9 mouse cellular contexts compared by ENCODE assay signal in genomic region chr17:56018347-56019131, GRCm38 (mm10). TPM values are rescaled to one million over a fixed set of nuclear protein-coding genes. Genes with fewer than 3 reads are reported as not detected.
DNase-seq lines count a peak whose midpoint lies in the region; ATAC-seq and TF ChIP-seq lines count a peak whose summit lies in the region.
"Had no signal": no experiment of that assay in that cellular context is flagged by ENCODE, and none has a peak within 500 bp of the region (broad histone marks: within the 10 kb centered on the region; RNA-seq: fewer than 3 reads in every experiment).

No protein-coding gene starts in this region.

- peaks cover 35% of the 10 kb centered on the region for H3K4me1 ChIP-seq in heart, embryonic 15.5 days (replicated peaks)
- H3K4me1 ChIP-seq in G1E (ENCODE audit: insufficient read depth, low read depth, low read length): peaks cover 38% of the 10 kb centered on the region
- peaks cover 3% of the 10 kb centered on the region; the same call in 1 of the 2 replicates for H3K4me1 ChIP-seq in hindbrain, postnatal 0 days (ENCODE audit: insufficient read depth, low read length)
- H3K4me1 ChIP-seq in liver, adult 2 months (ENCODE audit: control insufficient read depth, insufficient read depth, low read length): peaks cover 9% of the 10 kb centered on the region; the same call in 1 of the 2 replicates
- H3K4me1 ChIP-seq in neural tube, embryonic 15.5 days: peaks cover 30% of the 10 kb centered on the region

- peak; percentile 30; the same call in 1 of the 2 replicates for ATAC-seq in heart, embryonic 15.5 days (replicated peaks; ENCODE audit: insufficient number of reproducible peaks, insufficient read depth, low FRiP score, low read depth)
- peak; percentile 43; the same call in 1 of the 2 replicates for ATAC-seq in G1E (ENCODE audit: extremely low read depth, insufficient number of reproducible peaks, low FRiP score, poor library complexity, severe bottlenecking)
- ATAC-seq in hindbrain, postnatal 0 days: peak; percentile 65
- ATAC-seq in neural tube, embryonic 15.5 days (ENCODE audit: low FRiP score): peak; percentile 37
- ATAC-seq in erythroid progenitor cell, adult 5-6 weeks (replicated peaks; ENCODE audit: low FRiP score, poor library complexity, severe bottlenecking): no peak

- no peak overlapping the region for H3K9ac ChIP-seq in heart, embryonic 15.5 days
- no peak overlapping the region for H3K9ac ChIP-seq in hindbrain, postnatal 0 days (replicated peaks; ENCODE audit: low read length)
- H3K9ac ChIP-seq in liver, adult 2 months (ENCODE audit: low read depth, low read length): no peak overlapping the region
- no peak overlapping the region for H3K9ac ChIP-seq in neural tube, embryonic 15.5 days (replicated peaks)
- H3K9ac ChIP-seq: limb, embryonic 15.5 days had no signal

- peaks cover 13% of the 10 kb centered on the region; the same call in 1 of the 2 replicates for H3K79me2 ChIP-seq in liver, adult 2 months (ENCODE audit: control insufficient read depth, insufficient read depth, low read length)

- peaks cover 58% of the 10 kb centered on the region for H3K36me3 ChIP-seq in heart, embryonic 15.5 days
- peaks cover 94% of the 10 kb centered on the region for H3K36me3 ChIP-seq in G1E (replicated peaks)
- peaks cover 46% of the 10 kb centered on the region for H3K36me3 ChIP-seq in hindbrain, postnatal 0 days (ENCODE audit: insufficient read depth, low read length)
- peaks cover 4% of the 10 kb centered on the region; the same call in 1 of the 2 replicates for H3K36me3 ChIP-seq in liver, adult 2 months (ENCODE audit: control insufficient read depth, insufficient read depth, low read length)
- H3K36me3 ChIP-seq in neural tube, embryonic 15.5 days: peaks cover 60% of the 10 kb centered on the region

- no peak overlapping the region for H3K27ac ChIP-seq in heart, embryonic 15.5 days
- H3K27ac ChIP-seq in hindbrain, postnatal 0 days: peak overlapping the region; percentile 64
- H3K27ac ChIP-seq in liver, adult 2 months (replicated peaks; ENCODE audit: insufficient read depth, low read depth, low read length): no peak overlapping the region
- H3K27ac ChIP-seq in neural tube, embryonic 15.5 days (replicated peaks): peak overlapping the region; percentile 54; the same call in 1 of the 2 replicates
- H3K27ac ChIP-seq: limb, embryonic 15.5 days had no signal

- no peak overlapping the region for H3K4me2 ChIP-seq in heart, embryonic 15.5 days
- H3K4me2 ChIP-seq in hindbrain, postnatal 0 days (ENCODE audit: low read depth, low read length): no peak overlapping the region
- H3K4me2 ChIP-seq in neural tube, embryonic 15.5 days: no peak overlapping the region
- H3K4me2 ChIP-seq: limb, embryonic 15.5 days had no signal

- 68% methylated on average over 20 of the region's 20 CpGs for WGBS in heart, embryonic 15.5 days
- 69% methylated on average over 20 of the region's 20 CpGs for WGBS in hindbrain, postnatal 0 days
- 70% methylated on average over 20 of the region's 20 CpGs for WGBS in liver, adult 2 months
- 72% methylated on average over 20 of the region's 20 CpGs for WGBS in neural tube, embryonic 15.5 days

- no peak for DNase-seq in heart, adult 18-20 months
- DNase-seq in G1E (ENCODE audit: low spot score): no peak
- peak; percentile 86 to 91 for DNase-seq in cerebellum, postnatal 25 days
- peak; percentile 73 for DNase-seq in hindbrain, postnatal 0 days (ENCODE audit: low spot score)
- DNase-seq in liver, adult 2 months (ENCODE audit: extremely low read depth, low read depth, low spot score): peak; percentile 46

- H3K27me3 ChIP-seq in heart, embryonic 15.5 days: no peaks in the 10 kb centered on the region
- H3K27me3 ChIP-seq in G1E (ENCODE audit: insufficient read depth, low read length): no peaks in the 10 kb centered on the region
- no peaks in the 10 kb centered on the region for H3K27me3 ChIP-seq in hindbrain, postnatal 0 days (ENCODE audit: insufficient read depth, low read length)
- H3K27me3 ChIP-seq in liver, adult 2 months (ENCODE audit: control insufficient read depth, insufficient read depth, low read length): no peaks in the 10 kb centered on the region
- H3K27me3 ChIP-seq in neural tube, embryonic 15.5 days (replicated peaks): no peaks in the 10 kb centered on the region
- H3K27me3 ChIP-seq: limb, embryonic 15.5 days had no signal

- H3K4me3 ChIP-seq in heart, embryonic 15.5 days: no peak overlapping the region
- H3K4me3 ChIP-seq in G1E (ENCODE audit: low read depth, low read length): no peak overlapping the region
- no peak overlapping the region for H3K4me3 ChIP-seq in hindbrain, postnatal 0 days (ENCODE audit: low read length)
- no peak overlapping the region for H3K4me3 ChIP-seq in liver, adult 2 months (ENCODE audit: insufficient read depth, low read depth, low read length)
- H3K4me3 ChIP-seq in neural tube, embryonic 15.5 days (replicated peaks): no peak overlapping the region
- H3K4me3 ChIP-seq: limb, embryonic 15.5 days had no signal

- H3K9me3 ChIP-seq in heart, embryonic 15.5 days (replicated peaks): no peaks in the 10 kb centered on the region
- H3K9me3 ChIP-seq in G1E (replicated peaks): no peaks in the 10 kb centered on the region
- H3K9me3 ChIP-seq in hindbrain, postnatal 0 days (ENCODE audit: low read length): no peaks in the 10 kb centered on the region
- no peaks in the 10 kb centered on the region for H3K9me3 ChIP-seq in neural tube, embryonic 15.5 days (replicated peaks)
- H3K9me3 ChIP-seq: limb, embryonic 15.5 days had no signal

- 0 out of 2 replicates have a peak, but pooled peaks have one; percentile 8 for TF ChIP-seq CTCF in G1E (IDR thresholded peaks at IDR 0.05; ENCODE audit: low read depth, low read length)
- peak; percentile 73 for TF ChIP-seq CTCF in hindbrain, postnatal 0 days (IDR thresholded peaks at IDR 0.05; ENCODE audit: low read depth)
- peak; percentile 85 for TF ChIP-seq CTCF in liver, adult 2 months (IDR thresholded peaks at IDR 0.05; ENCODE audit: low read depth, low read length)

- no peak for TF ChIP-seq POLR2A in liver, adult 2 months (IDR thresholded peaks at IDR 0.05; ENCODE audit: extremely low read depth, insufficient read depth, low read length)

RNA-seq across cellular contexts. Expression of gene Mpnd, which starts 13.0 kb away (rescaled TPM):
- polyA plus RNA-seq in heart, embryonic 15.5 days (2015; fragmentation: Nextera tagmentation; extraction: Ambion mirVana): 61.1 and 81.1 TPM in 2 replicates
- total RNA-seq in heart, adult 18-20 months (2021): 10 to 100 TPM; 59.7 to 60.5 TPM
- total RNA-seq in G1E (2014; fragmentation: Nextera tagmentation): 11.2 and 25.4 TPM in 2 replicates
- 39.1 and 43.9 TPM in 2 replicates for total RNA-seq in G1E (2017)
- polyA plus RNA-seq in G1E (2012): 46.2 and 48.5 TPM in 2 replicates
- 185 and 186 TPM in 2 replicates for total RNA-seq in hindbrain, postnatal 0 days (2014; rRNA removed)
- polyA plus RNA-seq in hindbrain, postnatal 0 days (2015; fragmentation: Nextera tagmentation; extraction: Ambion mirVana): 106 and 107 TPM in 2 replicates
- 86.2 and 93.2 TPM in 2 replicates for total RNA-seq in liver, adult 2 months (2014; rRNA removed)
- 142 and 175 TPM in 2 replicates for polyA plus RNA-seq in liver, adult 2 months (2012; rRNA removed)
- polyA plus RNA-seq in neural tube, embryonic 15.5 days (2015; fragmentation: Nextera tagmentation; extraction: Ambion mirVana): 121 and 130 TPM in 2 replicates
- total RNA-seq in erythroid progenitor cell, adult 5-6 weeks (2015; ENCODE audit: low replicate concordance): 4.0 and 6.7 TPM in 2 replicates
- total RNA-seq in erythroid progenitor cell, adult 5-6 weeks (2017; ENCODE audit: low replicate concordance): 2.3 and 35.3 TPM in 2 replicates

RNA-seq across cellular contexts. Expression of gene Stap2, which starts 13.2 kb away (rescaled TPM):
- polyA plus RNA-seq in heart, embryonic 15.5 days (2015; fragmentation: Nextera tagmentation; extraction: Ambion mirVana): 13.7 and 17.2 TPM in 2 replicates
- total RNA-seq in heart, adult 18-20 months (2021): 10 to 100 TPM; 12.3 to 12.9 TPM
- total RNA-seq in G1E (2014; fragmentation: Nextera tagmentation) (not detected in 2 replicates), G1E (2017) (0.27 and 0.29 TPM in 2 replicates)
- polyA plus RNA-seq in G1E (2012): not detected in 2 replicates
- total RNA-seq in hindbrain, postnatal 0 days (2014; rRNA removed): 5.4 and 5.9 TPM in 2 replicates
- 4.3 and 4.6 TPM in 2 replicates for polyA plus RNA-seq in hindbrain, postnatal 0 days (2015; fragmentation: Nextera tagmentation; extraction: Ambion mirVana)
- 30.9 and 35.3 TPM in 2 replicates for total RNA-seq in liver, adult 2 months (2014; rRNA removed)
- 38.8 and 44.8 TPM in 2 replicates for polyA plus RNA-seq in liver, adult 2 months (2012; rRNA removed)
- polyA plus RNA-seq in neural tube, embryonic 15.5 days (2015; fragmentation: Nextera tagmentation; extraction: Ambion mirVana): 7.3 and 11.5 TPM in 2 replicates
- not detected in 2 replicates for total RNA-seq in erythroid progenitor cell, adult 5-6 weeks (2015; ENCODE audit: low replicate concordance)
- 0.98 TPM in 1 of 2 replicates, not detected in the other for total RNA-seq in erythroid progenitor cell, adult 5-6 weeks (2017; ENCODE audit: low replicate concordance)

RNA-seq across cellular contexts. Expression of gene Sh3gl1, which starts 17.9 kb away (rescaled TPM):
- 67.0 and 93.4 TPM in 2 replicates for polyA plus RNA-seq in heart, embryonic 15.5 days (2015; fragmentation: Nextera tagmentation; extraction: Ambion mirVana)
- total RNA-seq in heart, adult 18-20 months (2021): 10 to 100 TPM; 11.7 to 13.7 TPM
- total RNA-seq in G1E (2014; fragmentation: Nextera tagmentation) (21.6 and 24.3 TPM in 2 replicates), G1E (2017) (28.5 and 30.1 TPM in 2 replicates)
- 64.2 and 74.6 TPM in 2 replicates for polyA plus RNA-seq in G1E (2012)
- 76.0 and 79.5 TPM in 2 replicates for total RNA-seq in hindbrain, postnatal 0 days (2014; rRNA removed)
- polyA plus RNA-seq in hindbrain, postnatal 0 days (2015; fragmentation: Nextera tagmentation; extraction: Ambion mirVana): 84.5 and 87.6 TPM in 2 replicates
- 8.8 and 10.5 TPM in 2 replicates for total RNA-seq in liver, adult 2 months (2014; rRNA removed)
- polyA plus RNA-seq in liver, adult 2 months (2012; rRNA removed): 33.5 and 40.0 TPM in 2 replicates
- 105 and 114 TPM in 2 replicates for polyA plus RNA-seq in neural tube, embryonic 15.5 days (2015; fragmentation: Nextera tagmentation; extraction: Ambion mirVana)
- 14.4 and 14.7 TPM in 2 replicates for total RNA-seq in erythroid progenitor cell, adult 5-6 weeks (2015; ENCODE audit: low replicate concordance)
- 27.6 and 28.1 TPM in 2 replicates for total RNA-seq in erythroid progenitor cell, adult 5-6 weeks (2017; ENCODE audit: low replicate concordance)

RNA-seq across cellular contexts. Expression of gene Chaf1a, which starts 21.7 kb away (rescaled TPM):
- 10.1 and 15.0 TPM in 2 replicates for polyA plus RNA-seq in heart, embryonic 15.5 days (2015; fragmentation: Nextera tagmentation; extraction: Ambion mirVana)
- total RNA-seq in heart, adult 18-20 months (2021): 1 to 10 TPM; 1.1 to 1.3 TPM
- total RNA-seq in G1E (2014; fragmentation: Nextera tagmentation) (31.2 and 32.9 TPM in 2 replicates), G1E (2017) (29.0 and 31.3 TPM in 2 replicates)
- polyA plus RNA-seq in G1E (2012): 84.1 and 143 TPM in 2 replicates
- total RNA-seq in hindbrain, postnatal 0 days (2014; rRNA removed): 5.8 and 6.1 TPM in 2 replicates
- 4.5 and 5.3 TPM in 2 replicates for polyA plus RNA-seq in hindbrain, postnatal 0 days (2015; fragmentation: Nextera tagmentation; extraction: Ambion mirVana)
- 0.37 and 0.81 TPM in 2 replicates for total RNA-seq in liver, adult 2 months (2014; rRNA removed)
- polyA plus RNA-seq in liver, adult 2 months (2012; rRNA removed): 0.26 and 0.31 TPM in 2 replicates
- polyA plus RNA-seq in neural tube, embryonic 15.5 days (2015; fragmentation: Nextera tagmentation; extraction: Ambion mirVana): 4.0 and 10.1 TPM in 2 replicates
- total RNA-seq in erythroid progenitor cell, adult 5-6 weeks (2015; ENCODE audit: low replicate concordance): 26.4 and 28.1 TPM in 2 replicates
- total RNA-seq in erythroid progenitor cell, adult 5-6 weeks (2017; ENCODE audit: low replicate concordance): 32.6 and 39.0 TPM in 2 replicates

RNA-seq across cellular contexts. Expression of gene Fsd1, which starts 32.2 kb away (rescaled TPM):
- 2.6 and 5.0 TPM in 2 replicates for polyA plus RNA-seq in heart, embryonic 15.5 days (2015; fragmentation: Nextera tagmentation; extraction: Ambion mirVana)
- not detected for total RNA-seq in heart, adult 18-20 months (2021)
- total RNA-seq in G1E (2014; fragmentation: Nextera tagmentation): not detected in 2 replicates
- total RNA-seq in G1E (2017): 0.27 TPM in 1 of 2 replicates, not detected in the other
- polyA plus RNA-seq in G1E (2012): not detected in 2 replicates
- total RNA-seq in hindbrain, postnatal 0 days (2014; rRNA removed): 136 and 140 TPM in 2 replicates
- polyA plus RNA-seq in hindbrain, postnatal 0 days (2015; fragmentation: Nextera tagmentation; extraction: Ambion mirVana): 178 and 193 TPM in 2 replicates
- total RNA-seq in liver, adult 2 months (2014; rRNA removed): not detected in 2 replicates
- not detected in 2 replicates for polyA plus RNA-seq in liver, adult 2 months (2012; rRNA removed)
- 189 and 228 TPM in 2 replicates for polyA plus RNA-seq in neural tube, embryonic 15.5 days (2015; fragmentation: Nextera tagmentation; extraction: Ambion mirVana)
- not detected in 2 replicates for total RNA-seq in erythroid progenitor cell, adult 5-6 weeks (2015; ENCODE audit: low replicate concordance)
- total RNA-seq in erythroid progenitor cell, adult 5-6 weeks (2017; ENCODE audit: low replicate concordance): not detected in 2 replicates

Comparison
In these comparisons a context has a peak if more than half of its experiments do, and no peak if none do; other contexts are left out.
1. H3K27ac ChIP-seq: peak in hindbrain, postnatal 0 days (single experiment) and neural tube, embryonic 15.5 days (single experiment); none in heart, embryonic 15.5 days (single experiment) and liver, adult 2 months (single experiment).
2. DNase-seq: peak in cerebellum, postnatal 25 days (2 of 2), hindbrain, postnatal 0 days (single experiment) and liver, adult 2 months (single experiment); none in heart, adult 18-20 months (0 of 2) and G1E (single experiment).
3. CTCF ChIP-seq: peak in every context shown above with its lines; median percentile 85 in liver, adult 2 months; 73 in hindbrain, postnatal 0 days; 8 in G1E.